Mouse (Mus musculus) midbrain, embryonic 13.5 days (tissue): ENCODE measurements around the gene Rasgef1b. TPM values are rescaled to one million over a fixed set of nuclear protein-coding genes. Genes with fewer than 3 reads are reported as not detected.

ENCODE experiments used
- ATAC-seq: fragments of 200-750 bp; cut with Nextera tagmentation; 2 replicates; pipeline ENCODE4 v1.8.0; 2017; ENCODE audit warnings: mild to moderate bottlenecking, moderate TSS enrichment, moderate library complexity
- H3K27ac ChIP-seq: fragments of 300-500 bp; sonication (generic); 2 replicates; pipeline ENCODE4 v1.5.1; 2015; ENCODE audit warnings: inconsistent platforms, mild to moderate bottlenecking, moderate library complexity
- H3K27me3 ChIP-seq: fragments of 300-500 bp; sonication (generic); 2 replicates; pipeline ENCODE4 v1.6.1; 2015; ENCODE audit warnings: mild to moderate bottlenecking, inconsistent platforms
- H3K36me3 ChIP-seq: fragments of 300-500 bp; sonication (generic); 2 replicates; pipeline ENCODE4 v1.6.1; 2015; ENCODE audit warnings: mild to moderate bottlenecking, inconsistent platforms
- H3K4me1 ChIP-seq: fragments of 300-500 bp; sonication (generic); replicated peaks from 2 replicates; pipeline ENCODE4 v1.6.1; 2015; ENCODE audit warnings: inconsistent platforms
- H3K4me2 ChIP-seq: fragments of 300-500 bp; sonication (generic); replicated peaks from 2 replicates; pipeline ENCODE4 v1.6.1; 2015; ENCODE audit warnings: moderate library complexity, mild to moderate bottlenecking, inconsistent platforms
- H3K4me3 ChIP-seq: fragments of 300-500 bp; sonication (generic); replicated peaks from 2 replicates; pipeline ENCODE4 v1.5.1; 2015; ENCODE audit warnings: mild to moderate bottlenecking, inconsistent platforms
- H3K9ac ChIP-seq: fragments of 300-500 bp; sonication (generic); replicated peaks from 2 replicates; pipeline ENCODE4 v1.6.1; 2015; ENCODE audit warnings: mild to moderate bottlenecking, inconsistent platforms
- H3K9me3 ChIP-seq: fragments of 300-500 bp; sonication (generic); 2 replicates; pipeline ENCODE4 v1.6.1; 2016; ENCODE audit warnings: mild to moderate bottlenecking, inconsistent platforms
- WGBS: fragments of 180-500 bp; shearing (Covaris S2); methylation state at CpG from one replicate; pipeline ENCODE4 v1.1.7; 2015; 5-methylcytosine and 5-hydroxymethylcytosine counted together
- polyA plus RNA-seq: library from polyadenylated mRNA; unstranded; fragments of >200 nt; fragmentation: Nextera tagmentation; extraction: Ambion mirVana; gene quantifications from 2 replicates; pipeline ENCODE4 v1.2.1, GENCODE M21; 2015

The Rasgef1b gene
- polyA plus RNA-seq, 1 experiment from 2014 or later: 69.2 TPM

- no peak for ATAC-seq
- WGBS: 82% methylated on average over 5 of the region's 5 CpGs
- no peak overlapping the region for H3K4me2 ChIP-seq
- H3K4me1 ChIP-seq: no peaks in the 10 kb centered on the region
- no peak overlapping the region for H3K9ac ChIP-seq
- no peak overlapping the region for H3K27ac ChIP-seq
- H3K4me3 ChIP-seq: no peak overlapping the region
- no peaks in the 10 kb centered on the region for H3K9me3 ChIP-seq
- H3K27me3 ChIP-seq: no peaks in the 10 kb centered on the region
- no peaks in the 10 kb centered on the region for H3K36me3 ChIP-seq
Measured at GRCm38 (mm10) chr5:99334017-99334416, 394.8 kb downstream of the Rasgef1b start.

DNA sequence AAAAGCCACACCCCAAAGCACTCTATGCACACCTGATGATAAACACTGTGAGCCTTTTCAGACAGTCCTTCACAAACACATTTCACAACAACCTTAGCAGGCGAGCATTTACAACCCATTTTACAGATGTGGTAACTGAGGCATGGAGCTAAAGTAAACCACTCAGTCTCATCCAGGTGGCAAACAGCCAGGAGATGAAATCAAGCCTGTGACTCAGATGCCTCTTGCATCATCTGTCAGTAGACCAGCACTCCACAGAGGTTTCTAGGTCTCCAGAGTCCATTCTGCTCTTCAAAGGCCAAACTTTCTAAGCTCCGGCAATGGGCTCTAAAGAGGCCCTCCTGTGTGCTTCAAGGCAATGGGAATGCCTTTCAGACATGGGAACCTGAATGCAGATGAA lies 396.8 kb downstream of the Rasgef1b start:
- Histone ChIP-seq H3K4me2 (no peak overlapping the region), H3K9me3 (no peaks in the 10 kb centered on the region), H3K36me3 (no peaks in the 10 kb centered on the region), H3K4me1 (no peaks in the 10 kb centered on the region), H3K4me3 (no peak overlapping the region), H3K9ac (no peak overlapping the region), H3K27ac (no peak overlapping the region), H3K27me3 (no peaks in the 10 kb centered on the region)
- no peak for ATAC-seq
- WGBS: 87% methylated on average over 2 of the region's 2 CpGs

GRCm38 (mm10) chr5:99329065-99329464 lies 399.8 kb downstream of the Rasgef1b start:
- Histone ChIP-seq H3K4me2 (no peak overlapping the region), H3K9ac (no peak overlapping the region), H3K4me1 (no peaks in the 10 kb centered on the region), H3K27ac (no peak overlapping the region), H3K36me3 (no peaks in the 10 kb centered on the region), H3K9me3 (no peaks in the 10 kb centered on the region), H3K4me3 (no peak overlapping the region), H3K27me3 (no peaks in the 10 kb centered on the region)
- WGBS: 84% methylated on average over 6 of the region's 6 CpGs
- ATAC-seq: no peak

DNA sequence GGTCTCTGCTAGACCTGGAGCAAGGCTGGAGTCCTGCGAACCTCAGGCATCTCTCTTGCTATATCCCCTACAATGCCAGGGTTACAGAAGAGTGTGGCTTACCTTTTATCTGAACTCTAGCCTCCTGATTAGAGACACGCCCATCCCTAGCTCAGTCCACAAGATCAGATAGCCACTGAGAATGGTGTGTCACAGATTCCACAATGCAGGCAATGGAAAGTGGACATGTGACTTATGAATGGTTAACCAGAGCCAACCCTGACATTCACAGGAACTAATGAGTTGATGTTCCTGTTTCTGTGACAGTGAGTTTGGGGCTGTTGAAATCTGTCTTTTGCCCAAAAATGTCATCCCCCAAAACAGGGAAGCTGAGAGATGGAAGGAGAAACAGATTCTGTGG lies 401.8 kb downstream of the Rasgef1b start:
- no peak overlapping the region for H3K27ac ChIP-seq
- no peaks in the 10 kb centered on the region for H3K27me3 ChIP-seq
- no peaks in the 10 kb centered on the region for H3K9me3 ChIP-seq
- WGBS: 93% methylated on average over 2 of the region's 2 CpGs
- H3K4me3 ChIP-seq: no peak overlapping the region
- H3K36me3 ChIP-seq: no peaks in the 10 kb centered on the region
- no peak overlapping the region for H3K4me2 ChIP-seq
- ATAC-seq: no peak
- no peak overlapping the region for H3K9ac ChIP-seq
- H3K4me1 ChIP-seq: no peaks in the 10 kb centered on the region

DNA sequence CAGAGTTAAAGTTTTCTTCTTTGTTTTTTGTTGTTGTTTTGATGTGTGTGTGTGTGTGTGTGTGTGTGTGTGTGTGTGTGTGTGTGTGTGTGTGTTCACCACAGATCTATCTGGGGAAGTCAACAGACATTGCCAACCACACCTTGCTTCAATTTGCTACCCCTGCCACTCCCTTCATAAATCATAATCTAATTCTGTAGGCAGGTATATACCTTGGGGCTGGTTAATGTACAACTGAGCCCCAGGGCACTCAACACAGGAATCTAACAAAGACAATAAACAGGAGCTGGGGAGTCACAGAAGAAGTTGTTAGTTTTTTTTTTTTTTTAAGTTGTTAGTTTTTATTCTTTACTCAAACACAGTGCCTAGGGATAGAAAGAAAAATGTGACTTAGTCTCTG lies 403.6 kb downstream of the Rasgef1b start:
- no peaks in the 10 kb centered on the region for H3K4me1 ChIP-seq
- no peak overlapping the region for H3K4me3 ChIP-seq
- no peak overlapping the region for H3K9ac ChIP-seq
- H3K36me3 ChIP-seq: no peaks in the 10 kb centered on the region
- no peaks in the 10 kb centered on the region for H3K9me3 ChIP-seq
- ATAC-seq: no peak
- no peak overlapping the region for H3K4me2 ChIP-seq
- no peaks in the 10 kb centered on the region for H3K27me3 ChIP-seq
- H3K27ac ChIP-seq: no peak overlapping the region

GRCm38 (mm10) chr5:99320783-99321182 lies 408.1 kb downstream of the Rasgef1b start:
- 80% methylated on average over 4 of the region's 4 CpGs for WGBS
- H3K27me3 ChIP-seq: no peaks in the 10 kb centered on the region
- no peak overlapping the region for H3K4me2 ChIP-seq
- H3K4me1 ChIP-seq: no peaks in the 10 kb centered on the region
- no peaks in the 10 kb centered on the region for H3K36me3 ChIP-seq
- no peak overlapping the region for H3K4me3 ChIP-seq
- no peaks in the 10 kb centered on the region for H3K9me3 ChIP-seq
- H3K27ac ChIP-seq: no peak overlapping the region
- no peak overlapping the region for H3K9ac ChIP-seq
- no peak for ATAC-seq

GRCm38 (mm10) chr5:99297939-99298338 lies 430.9 kb downstream of the Rasgef1b start:
- Histone ChIP-seq H3K4me3 (no peak overlapping the region), H3K36me3 (no peaks in the 10 kb centered on the region), H3K4me1 (no peaks in the 10 kb centered on the region), H3K9me3 (no peaks in the 10 kb centered on the region), H3K4me2 (no peak overlapping the region), H3K27ac (no peak overlapping the region), H3K9ac (no peak overlapping the region), H3K27me3 (no peaks in the 10 kb centered on the region)
- ATAC-seq: no peak
- WGBS: 79% methylated on average over 4 of the region's 4 CpGs

- H3K4me1 ChIP-seq: no peaks in the 10 kb centered on the region
- no peak overlapping the region for H3K27ac ChIP-seq
- no peak for ATAC-seq
- no peak overlapping the region for H3K9ac ChIP-seq
- no peaks in the 10 kb centered on the region for H3K27me3 ChIP-seq
- H3K4me2 ChIP-seq: no peak overlapping the region
- no peaks in the 10 kb centered on the region for H3K36me3 ChIP-seq
- H3K9me3 ChIP-seq: no peaks in the 10 kb centered on the region
- H3K4me3 ChIP-seq: no peak overlapping the region
- 79% methylated on average over 2 of the region's 2 CpGs for WGBS
Measured at GRCm38 (mm10) chr5:99296348-99296747, 432.5 kb downstream of the Rasgef1b start.

GRCm38 (mm10) chr5:99292287-99292851 lies 436.5 kb downstream of the Rasgef1b start:
- H3K4me1 ChIP-seq: no peaks in the 10 kb centered on the region
- ATAC-seq: no peak
- no peak overlapping the region for H3K4me3 ChIP-seq
- WGBS: 85% methylated on average over 10 of the region's 10 CpGs
- no peaks in the 10 kb centered on the region for H3K9me3 ChIP-seq
- H3K9ac ChIP-seq: no peak overlapping the region
- no peaks in the 10 kb centered on the region for H3K27me3 ChIP-seq
- H3K27ac ChIP-seq: no peak overlapping the region
- no peak overlapping the region for H3K4me2 ChIP-seq
- H3K36me3 ChIP-seq: no peaks in the 10 kb centered on the region

DNA sequence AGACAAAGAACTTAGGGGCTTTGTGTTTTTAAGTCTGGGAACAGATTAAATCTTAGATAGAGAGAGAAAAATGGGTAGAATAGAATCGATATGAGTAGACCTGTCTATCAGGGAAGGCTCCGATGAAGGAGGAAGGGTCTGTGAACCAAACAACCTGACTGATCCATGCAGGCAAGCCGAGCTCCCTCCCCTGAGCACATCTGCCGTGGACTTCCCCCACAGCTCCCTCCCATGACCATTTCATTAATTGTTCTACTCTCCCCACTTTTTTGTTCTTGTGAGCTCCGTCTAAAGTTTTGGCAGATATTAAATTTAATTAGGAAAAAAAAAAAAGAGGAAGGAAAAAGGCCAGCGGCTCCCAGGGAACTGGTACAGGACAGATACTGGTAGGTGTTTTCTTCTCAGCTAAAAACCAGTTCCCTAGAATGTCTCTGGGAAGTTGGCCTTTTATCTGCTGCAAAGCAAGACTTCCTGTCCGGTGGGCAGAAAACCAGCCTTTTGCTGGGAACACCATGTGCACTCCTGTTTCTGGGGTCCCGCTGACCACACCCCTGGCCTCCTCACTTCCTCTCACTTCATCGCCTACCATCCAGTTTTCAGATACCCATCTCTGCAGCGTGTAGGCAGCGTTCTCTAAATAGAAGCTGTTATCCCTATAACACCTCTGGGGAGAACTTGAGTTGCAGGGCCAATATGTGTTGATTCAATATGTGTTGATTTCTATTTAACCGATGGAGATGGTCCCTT lies 437.6 kb downstream of the Rasgef1b start:
- no peak overlapping the region for H3K9ac ChIP-seq
- no peaks in the 10 kb centered on the region for H3K27me3 ChIP-seq
- H3K27ac ChIP-seq: no peak overlapping the region
- no peaks in the 10 kb centered on the region for H3K36me3 ChIP-seq
- H3K4me2 ChIP-seq: no peak overlapping the region
- H3K9me3 ChIP-seq: no peaks in the 10 kb centered on the region
- no peak overlapping the region for H3K4me3 ChIP-seq
- ATAC-seq: no peak
- WGBS: 85% methylated on average over 12 of the region's 12 CpGs
- H3K4me1 ChIP-seq: no peaks in the 10 kb centered on the region

DNA sequence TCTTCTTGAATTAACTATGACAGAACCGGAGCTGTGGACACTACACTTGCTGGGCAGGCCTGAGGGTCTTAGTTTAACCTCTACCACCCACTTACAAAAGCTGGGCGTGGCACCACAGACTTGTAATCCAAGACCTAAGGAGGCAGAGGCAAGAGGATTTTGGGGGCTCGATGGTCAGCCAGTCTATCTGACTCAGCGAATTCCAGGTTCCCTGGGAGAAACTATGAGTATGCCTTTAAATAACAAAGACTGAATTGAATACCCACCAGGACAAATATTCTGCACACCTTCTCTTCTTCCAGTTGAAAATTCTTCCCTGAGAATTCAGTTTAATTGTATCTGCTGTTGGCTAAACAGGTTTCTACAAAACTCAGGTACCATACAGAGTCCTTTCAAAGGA lies 440.6 kb downstream of the Rasgef1b start:
- 85% methylated on average over 4 of the region's 4 CpGs for WGBS
- H3K36me3 ChIP-seq: no peaks in the 10 kb centered on the region
- no peak overlapping the region for H3K27ac ChIP-seq
- no peak overlapping the region for H3K4me2 ChIP-seq
- no peak for ATAC-seq
- no peaks in the 10 kb centered on the region for H3K9me3 ChIP-seq
- H3K27me3 ChIP-seq: no peaks in the 10 kb centered on the region
- no peak overlapping the region for H3K9ac ChIP-seq
- no peak overlapping the region for H3K4me3 ChIP-seq
- H3K4me1 ChIP-seq: no peaks in the 10 kb centered on the region

DNA sequence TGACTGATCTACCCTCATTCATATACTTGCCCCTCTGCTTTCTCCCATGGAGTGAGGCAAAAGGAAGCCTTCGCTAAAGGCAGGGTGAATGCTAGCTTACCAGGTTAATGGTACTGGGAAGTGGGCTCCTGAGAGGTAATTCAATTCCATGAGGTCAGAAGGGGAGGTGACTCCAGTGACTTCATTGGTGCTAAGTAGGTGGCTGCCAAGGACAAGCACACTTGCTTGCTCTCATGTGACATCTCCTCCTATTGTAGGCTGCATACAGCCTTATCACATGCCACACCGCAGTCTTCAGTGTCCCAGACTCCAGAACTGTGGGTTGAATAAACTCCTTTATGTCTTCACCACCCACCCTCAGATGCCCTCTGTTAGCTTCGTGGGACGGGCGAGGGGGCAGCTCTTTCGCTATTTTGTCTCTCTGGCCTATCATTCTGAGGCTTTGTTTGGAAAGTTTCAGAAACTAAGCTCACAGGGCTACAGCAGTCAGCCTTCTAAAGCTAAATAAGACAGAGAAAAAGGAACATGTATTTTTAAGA lies 441.1 kb downstream of the Rasgef1b start:
- H3K4me3 ChIP-seq: no peak overlapping the region
- no peak overlapping the region for H3K27ac ChIP-seq
- no peaks in the 10 kb centered on the region for H3K27me3 ChIP-seq
- WGBS: 87% methylated on average over 6 of the region's 6 CpGs
- H3K4me2 ChIP-seq: no peak overlapping the region
- H3K36me3 ChIP-seq: no peaks in the 10 kb centered on the region
- no peaks in the 10 kb centered on the region for H3K4me1 ChIP-seq
- no peak for ATAC-seq
- no peaks in the 10 kb centered on the region for H3K9me3 ChIP-seq
- no peak overlapping the region for H3K9ac ChIP-seq

DNA sequence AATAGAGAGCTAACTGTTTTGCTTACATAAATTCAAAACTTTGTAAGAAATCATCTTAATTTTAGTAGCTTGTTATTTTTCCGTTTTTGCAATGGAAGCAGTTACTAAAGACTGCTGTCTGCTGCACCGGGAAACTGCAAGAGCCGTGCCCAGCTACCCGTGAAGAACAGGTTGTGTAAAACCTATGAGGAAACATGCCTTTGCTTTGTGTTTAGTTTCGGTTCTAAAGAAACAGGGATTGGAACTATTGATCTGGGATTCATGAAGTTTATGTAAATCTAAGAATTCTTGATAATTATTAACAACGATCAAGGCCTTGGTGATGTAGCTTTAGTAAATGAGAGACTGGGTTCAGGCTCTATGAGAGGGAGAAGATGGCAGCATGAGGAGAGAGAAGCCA lies 442.3 kb downstream of the Rasgef1b start:
- ATAC-seq: no peak
- Histone ChIP-seq H3K27ac (no peak overlapping the region), H3K27me3 (no peaks in the 10 kb centered on the region; the same call in 1 of the 2 replicates), H3K36me3 (no peaks in the 10 kb centered on the region), H3K4me3 (no peak overlapping the region), H3K4me1 (no peaks in the 10 kb centered on the region), H3K4me2 (no peak overlapping the region), H3K9me3 (no peaks in the 10 kb centered on the region), H3K9ac (no peak overlapping the region)
- 91% methylated on average over 6 of the region's 6 CpGs for WGBS
